Mouse (Mus musculus) ES-CJ7 (cell line): ENCODE data around the gene Mettl16.

Source experiments
- DNase-seq: peaks from one replicate; pipeline ENCODE4 v3.0.0; 2011; ENCODE audit warnings: low read depth, low spot score

The Mettl16 gene

GRCm38 (mm10) chr11:74770595-74771207 is at the start of gene Mettl16:
Mettl16 (plus strand) TSS chr11:74770830.
- DNase-seq = peak; percentile 99

GRCm38 (mm10) chr11:74721141-74721540 is 49.5 kb upstream of the Mettl16 start:
- no peak for DNase-seq

- no peak for DNase-seq
Observed at GRCm38 (mm10) chr11:74721971-74722370, 48.7 kb upstream of the Mettl16 start.

- peak; percentile 81 for DNase-seq
Observed at GRCm38 (mm10) chr11:74723357-74724234, 47.0 kb upstream of the Mettl16 start.

- DNase-seq = peak; percentile 82
Observed at GRCm38 (mm10) chr11:74724235-74724791, 46.3 kb upstream of the Mettl16 start, which contains the start of gene Pafah1b1. Pafah1b1 (minus strand) TSS chr11:74724670.

GRCm38 (mm10) chr11:74725181-74725580 is 45.4 kb upstream of the Mettl16 start:
- no peak for DNase-seq

GRCm38 (mm10) chr11:74734917-74735316 is 35.7 kb upstream of the Mettl16 start:
- no peak for DNase-seq

GRCm38 (mm10) chr11:74737861-74738260 is 32.8 kb upstream of the Mettl16 start:
- DNase-seq = no peak

GRCm38 (mm10) chr11:74748022-74748421 is 22.6 kb upstream of the Mettl16 start:
- no peak for DNase-seq

GRCm38 (mm10) chr11:74749241-74749640 is 21.4 kb upstream of the Mettl16 start:
- no peak for DNase-seq

- DNase-seq = no peak
Observed at GRCm38 (mm10) chr11:74750662-74751351, 19.8 kb upstream of the Mettl16 start.

GRCm38 (mm10) chr11:74751352-74752066 is 19.1 kb upstream of the Mettl16 start:
- no peak for DNase-seq

- DNase-seq = no peak
Observed at GRCm38 (mm10) chr11:74756631-74757030, 14.0 kb upstream of the Mettl16 start.

GRCm38 (mm10) chr11:74761011-74761705 is 9.5 kb upstream of the Mettl16 start:
- peak; percentile 57 for DNase-seq

- DNase-seq = peak; percentile 69
Observed at GRCm38 (mm10) chr11:74763960-74764625, 6.5 kb upstream of the Mettl16 start.

GRCm38 (mm10) chr11:74767469-74767868 is 3.2 kb upstream of the Mettl16 start:
- peak; percentile 48 for DNase-seq

- peak; percentile 73 for DNase-seq
Observed at GRCm38 (mm10) chr11:74768045-74768444, 2.6 kb upstream of the Mettl16 start.

- DNase-seq = peak; percentile 36
Observed at GRCm38 (mm10) chr11:74770037-74770436, 593 bp upstream of the Mettl16 start.

- peak; percentile 25 for DNase-seq
Observed at GRCm38 (mm10) chr11:74771234-74771633, 604 bp downstream of the Mettl16 start.

GRCm38 (mm10) chr11:74771650-74772049 is 1.0 kb downstream of the Mettl16 start:
- DNase-seq = no peak
